Mouse (Mus musculus) testis, adult 2 months (tissue): ENCODE results near the gene Nup107. TPM values are rescaled to one million over a fixed set of nuclear protein-coding genes. Genes with fewer than 3 reads are reported as not detected.

ENCODE experiments used
- H3K27ac ChIP-seq: fragments of 200-500 bp; 2 replicates; pipeline ENCODE4 v1.5.1; 2012; ENCODE audit warnings: low read depth, low read length; ENCODE audit not compliant: control insufficient read depth, insufficient read depth
- H3K27me3 ChIP-seq: fragments of 200-500 bp; 2 replicates; pipeline ENCODE4 v1.6.1; 2012; ENCODE audit warnings: mild to moderate bottlenecking, low read length, moderate library complexity; ENCODE audit not compliant: control insufficient read depth, insufficient read depth
- H3K36me3 ChIP-seq: fragments of 200-500 bp; 2 replicates; pipeline ENCODE4 v1.6.1; 2012; ENCODE audit warnings: mild to moderate bottlenecking, low read length; ENCODE audit not compliant: control insufficient read depth, insufficient read depth
- H3K4me1 ChIP-seq: fragments of 200-500 bp; 2 replicates; pipeline ENCODE4 v1.6.1; 2012; ENCODE audit warnings: low read length; ENCODE audit not compliant: control insufficient read depth, insufficient read depth
- H3K4me3 ChIP-seq: fragments of 200-500 bp; 2 replicates; pipeline ENCODE4 v1.5.1; 2012; ENCODE audit warnings: low read depth, mild to moderate bottlenecking, low read length, moderate library complexity, mixed read lengths; ENCODE audit not compliant: control insufficient read depth
- CTCF ChIP-seq: fragments of 200-500 bp; IDR thresholded peaks from 2 replicates; pipeline ENCODE4 v1.5.1; 2012; ENCODE audit warnings: low read depth, mild to moderate bottlenecking, inconsistent platforms, low read length, moderate library complexity; ENCODE audit not compliant: control insufficient read depth, insufficient read depth, insufficient replicate concordance
- POLR2A ChIP-seq: fragments of 200-500 bp; IDR thresholded peaks from 2 replicates; pipeline ENCODE4 v1.6.1; 2012; ENCODE audit warnings: low read depth, mild to moderate bottlenecking, inconsistent platforms, low read length, moderate library complexity; ENCODE audit not compliant: control insufficient read depth
- polyA plus RNA-seq: library from polyadenylated mRNA; depleted of rRNA; stranded (reverse); fragments of >200 nt; gene quantifications from 2 replicates; pipeline ENCODE4 v1.2.3, GENCODE M21; 2012

The Nup107 gene
- polyA plus RNA-seq, 1 experiment: 16.8 TPM

GRCm38 (mm10) chr10:117795206-117795605, 2.7 kb upstream of the Nup107 start:
- TF ChIP-seq CTCF (no peak), POLR2A (0 out of 2 replicates have a peak, but pooled peaks have one; percentile 18)
- Histone ChIP-seq H3K4me1 (peaks cover 8% of the 10 kb centered on the region), H3K27me3 (no peaks in the 10 kb centered on the region), H3K36me3 (no peaks in the 10 kb centered on the region), H3K4me3 (no peak overlapping the region), H3K27ac (0 out of 2 replicates have a peak overlapping the region, but pooled peaks have one; percentile 2)

GRCm38 (mm10) chr10:117793436-117794030, 1.0 kb upstream of the Nup107 start:
- Histone ChIP-seq H3K4me1 (peaks cover 8% of the 10 kb centered on the region), H3K4me3 (peak overlapping the region; percentile 30), H3K36me3 (no peaks in the 10 kb centered on the region), H3K27ac (peak overlapping the region; percentile 81), H3K27me3 (no peaks in the 10 kb centered on the region)
- no peak for TF ChIP-seq CTCF
- TF ChIP-seq POLR2A: no peak

- no peak overlapping the region for H3K4me3 ChIP-seq
- no peak overlapping the region for H3K27ac ChIP-seq
- peaks cover 2% of the 10 kb centered on the region for H3K36me3 ChIP-seq
- H3K4me1 ChIP-seq: peaks cover 8% of the 10 kb centered on the region
- no peaks in the 10 kb centered on the region for H3K27me3 ChIP-seq
- TF ChIP-seq CTCF: no peak
- TF ChIP-seq POLR2A: no peak
Observed at GRCm38 (mm10) chr10:117791171-117791470, 1.4 kb downstream of the Nup107 start.

GRCm38 (mm10) chr10:117790421-117791170, 1.9 kb downstream of the Nup107 start:
- H3K4me1 ChIP-seq: peaks cover 8% of the 10 kb centered on the region
- peaks cover 2% of the 10 kb centered on the region for H3K36me3 ChIP-seq
- H3K27me3 ChIP-seq: no peaks in the 10 kb centered on the region
- TF ChIP-seq POLR2A (no peak), CTCF (no peak)
- no peak overlapping the region for H3K4me3 ChIP-seq
- no peak overlapping the region for H3K27ac ChIP-seq

GRCm38 (mm10) chr10:117790011-117790410, 2.5 kb downstream of the Nup107 start:
- no peak overlapping the region for H3K27ac ChIP-seq
- TF ChIP-seq CTCF (no peak), POLR2A (no peak)
- peaks cover 8% of the 10 kb centered on the region for H3K4me1 ChIP-seq
- H3K27me3 ChIP-seq: no peaks in the 10 kb centered on the region
- H3K4me3 ChIP-seq: no peak overlapping the region
- peaks cover 2% of the 10 kb centered on the region for H3K36me3 ChIP-seq

GRCm38 (mm10) chr10:117784646-117785045, 7.9 kb downstream of the Nup107 start:
- no peak overlapping the region for H3K27ac ChIP-seq

GRCm38 (mm10) chr10:117783786-117784420, 8.6 kb downstream of the Nup107 start:
- Histone ChIP-seq H3K27ac (no peak overlapping the region), H3K36me3 (peaks cover 3% of the 10 kb centered on the region), H3K4me3 (no peak overlapping the region), H3K4me1 (no peaks in the 10 kb centered on the region; the same call in 1 of the 2 replicates), H3K27me3 (no peaks in the 10 kb centered on the region)
- no peak for TF ChIP-seq CTCF
- no peak for TF ChIP-seq POLR2A

More at GRCm38 (mm10) chr10:117784646-117785045, 7.9 kb downstream of the Nup107 start:
- no peak for TF ChIP-seq CTCF
- TF ChIP-seq POLR2A: no peak
- Histone ChIP-seq H3K36me3 (peaks cover 3% of the 10 kb centered on the region), H3K27me3 (no peaks in the 10 kb centered on the region), H3K4me1 (no peaks in the 10 kb centered on the region), H3K4me3 (no peak overlapping the region)
